8 mouse cellular contexts compared by ENCODE assay signal in the genomic region with DNA sequence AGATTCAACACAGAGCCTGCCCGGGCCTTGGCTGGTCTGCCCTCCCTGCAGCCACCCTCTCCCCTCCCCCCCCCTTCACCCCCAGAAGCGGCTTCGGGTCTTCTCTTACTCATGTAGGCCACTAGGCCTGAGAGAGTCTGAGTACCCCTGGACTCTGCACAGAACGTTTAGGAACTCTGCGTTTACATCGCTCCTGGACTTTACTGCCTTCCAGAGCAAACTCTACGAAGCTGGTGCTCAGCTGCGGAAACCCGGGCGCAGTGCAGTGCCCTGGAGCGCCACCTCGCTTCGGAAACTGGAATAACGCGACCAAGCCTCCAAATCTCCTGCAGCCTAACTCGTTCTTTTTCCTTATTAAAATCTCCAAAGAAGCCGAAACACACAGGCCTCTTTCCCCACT. TPM values are rescaled to one million over a fixed set of nuclear protein-coding genes. Genes with fewer than 3 reads are reported as not detected.
A peak's percentile ranks its signal among the peaks of the same experiment; 100 is the strongest.
DNase-seq lines count a peak whose midpoint lies in the region; ATAC-seq and TF ChIP-seq lines count a peak whose summit lies in the region.

No protein-coding gene starts in this region.

- H3K9ac ChIP-seq in liver, postnatal 0 days (replicated peaks), result no peak overlapping the region

- no peak overlapping the region for H3K27ac ChIP-seq in layer of hippocampus, adult 2 months
- no peak overlapping the region for H3K27ac ChIP-seq in liver, postnatal 0 days (ENCODE audit: low read depth)
- H3K27ac ChIP-seq in olfactory bulb, adult 2 months (ENCODE audit: insufficient read depth, low read depth, low read length), result no peak overlapping the region

- no peaks in the 10 kb centered on the region for H3K36me3 ChIP-seq in E14TG2a.4 (ENCODE audit: insufficient read depth, low read length)
- H3K36me3 ChIP-seq in liver, postnatal 0 days (replicated peaks; ENCODE audit: insufficient read depth, low read length), result no peaks in the 10 kb centered on the region

- under 1% methylated on average over 17 of the region's 17 CpGs for WGBS in liver, postnatal 0 days (ENCODE audit: insufficient replicate concordance)
- WGBS in olfactory bulb, adult 2 months, result under 1% methylated on average over 17 of the region's 17 CpGs

- TF ChIP-seq EP300 in liver, postnatal 0 days (IDR thresholded peaks at IDR 0.05; ENCODE audit: low read depth), result no peak

- peak overlapping the region; percentile 35; the same call in 1 of the 2 replicates for H3K4me3 ChIP-seq in E14TG2a.4 (replicated peaks; ENCODE audit: low read length)
- peak overlapping the region; percentile 33; the same call in 1 of the 2 replicates for H3K4me3 ChIP-seq in layer of hippocampus, adult 2 months
- peak overlapping the region; percentile 13; the same call in 1 of the 2 replicates for H3K4me3 ChIP-seq in liver, postnatal 0 days (ENCODE audit: low read depth, low read length)
- 0 out of 2 replicates have a peak overlapping the region, but pooled peaks have one; percentile 10 for H3K4me3 ChIP-seq in olfactory bulb, adult 2 months (ENCODE audit: insufficient read depth, low read depth, low read length)

- DNase-seq in brain, adult 2 months (ENCODE audit: low read depth, low spot score), result peak; percentile 80
- DNase-seq in forelimb bud, embryonic 11.5 days (ENCODE audit: low read depth, low spot score), result peak; percentile 86
- peak; percentile 75 to 88 for DNase-seq in layer of hippocampus, adult 2 months (ENCODE audit: low spot score in 2 of 2)
- peak; percentile 72 for DNase-seq in liver, postnatal 0 days

- H3K4me1 ChIP-seq in E14TG2a.4 (replicated peaks; ENCODE audit: low read depth, low read length), result peaks cover 41% of the 10 kb centered on the region
- H3K4me1 ChIP-seq in liver, postnatal 0 days (ENCODE audit: insufficient read depth), result peaks cover 9% of the 10 kb centered on the region
- peaks cover 5% of the 10 kb centered on the region; the same call in 1 of the 2 replicates for H3K4me1 ChIP-seq in olfactory bulb, adult 2 months (ENCODE audit: control insufficient read depth, insufficient read depth, low read length)

- no peak for TF ChIP-seq POLR2A in olfactory bulb, adult 2 months (IDR thresholded peaks at IDR 0.05; ENCODE audit: insufficient read depth, low read depth, low read length)

- peaks cover 96% of the 10 kb centered on the region for H3K27me3 ChIP-seq in E14TG2a.4 (ENCODE audit: insufficient read depth, low read length)
- H3K27me3 ChIP-seq in liver, postnatal 0 days (ENCODE audit: insufficient read depth, low read length), result peaks cover 75% of the 10 kb centered on the region

- H3K4me2 ChIP-seq in liver, postnatal 0 days (ENCODE audit: low read depth, low read length), result peak overlapping the region; percentile 53

- no peaks in the 10 kb centered on the region for H3K9me3 ChIP-seq in E14TG2a.4 (ENCODE audit: low read length)
- H3K9me3 ChIP-seq in liver, postnatal 0 days (ENCODE audit: low read length), result no peaks in the 10 kb centered on the region

- TF ChIP-seq CTCF in E14TG2a.4 (conservative IDR thresholded peaks at IDR 0.05; ENCODE audit: low read length), result peak; percentile 90
- TF ChIP-seq CTCF in layer of hippocampus, adult 2 months (conservative IDR thresholded peaks at IDR 0.05), result peak; percentile 94
- TF ChIP-seq CTCF in liver, postnatal 0 days (IDR thresholded peaks at IDR 0.05; ENCODE audit: low read depth), result peak; percentile 85
- TF ChIP-seq CTCF in olfactory bulb, adult 2 months (IDR thresholded peaks at IDR 0.05; ENCODE audit: insufficient read depth, low read depth, low read length), result peak; percentile 89

- ATAC-seq in hematopoietic stem cell, adult 5-6 weeks (replicated peaks in 1 of 2; ENCODE audit: insufficient read depth in 1 of 2, low FRiP score in 2 of 2, low TSS enrichment in 1 of 2, low read depth in 1 of 2, poor library complexity in 2 of 2, severe bottlenecking in 2 of 2), result peak; percentile 39 to 61; a peak in 3 of 4 replicates
- ATAC-seq in liver, postnatal 0 days, result peak; percentile 25; the same call in 1 of the 2 replicates
- no peak for ATAC-seq in erythroid progenitor cell, adult 5-6 weeks (replicated peaks; ENCODE audit: low FRiP score, poor library complexity, severe bottlenecking)

RNA-seq across cellular contexts. Expression of gene Nr2f2, which starts 31.7 kb away (rescaled TPM):
- total RNA-seq in hematopoietic stem cell, adult 5-6 weeks (2017), result not detected in 2 replicates
- 10 to 100 TPM; 35.8 to 48.5 TPM for total RNA-seq in layer of hippocampus, adult 2 months (2021)
- 12.3 and 14.7 TPM in 2 replicates for polyA plus RNA-seq in liver, postnatal 0 days (2015; fragmentation: Nextera tagmentation; extraction: Ambion mirVana)
- not detected in 2 replicates for polyA plus RNA-seq in olfactory bulb, adult 2 months (2012; ENCODE audit: insufficient read depth, insufficient read length, low replicate concordance, missing spikeins)
- not detected in 2 replicates for total RNA-seq in erythroid progenitor cell, adult 5-6 weeks (2015; ENCODE audit: low replicate concordance)
- total RNA-seq in erythroid progenitor cell, adult 5-6 weeks (2017; ENCODE audit: low replicate concordance), result not detected in 2 replicates

Comparison
In these comparisons a context has a peak if more than half of its experiments do, and no peak if none do; other contexts are left out.
1. RNA of gene Nr2f2, which starts 31.7 kb away (total RNA-seq): 35.8 to 48.5 TPM in layer of hippocampus, adult 2 months; not detected in hematopoietic stem cell, adult 5-6 weeks and not detected in erythroid progenitor cell, adult 5-6 weeks; every median in the first group is over 10 times any median in the second.
2. Peak in every context shown above with its lines, with median percentiles within 50 percentile points of each other: H3K4me3 ChIP-seq, CTCF ChIP-seq and DNase-seq.